Mouse (Mus musculus): ENCODE measurements around the gene Trim47. TPM values are rescaled to one million over a fixed set of nuclear protein-coding genes. Genes with fewer than 3 reads are reported as not detected.

Gene Trim47
- polyA plus RNA-seq (2012; ENCODE audit: low replicate concordance): 5.8 and 8.8 TPM in 2 replicates

GRCm38 (mm10) chr11:116127156-116127980, at the start of gene Trim47:
TSS of gene Trim47 (minus strand) at chr11:116127210.

GRCm38 (mm10) chr11:116167884-116168439, 41.0 kb upstream of the Trim47 start, which contains the start of gene Fbf1:
TSS of gene Fbf1 (minus strand) at chr11:116168166.

GRCm38 (mm10) chr11:116138468-116139138, 11.6 kb upstream of the Trim47 start, which contains the start of gene Mrpl38:
TSS of gene Mrpl38 (minus strand) at chr11:116138868.

GRCm38 (mm10) chr11:116130488-116131205, 3.6 kb upstream of the Trim47 start, which contains the start of gene Trim65:
TSS of gene Trim65 (minus strand) at chr11:116131128.

GRCm38 (mm10) chr11:116086258-116087193, 40.5 kb downstream of the Trim47 start, which contains the start of gene Wbp2:
TSS of gene Wbp2 (minus strand) at chr11:116086995.

GRCm38 (mm10) chr11:116077446-116078204, 49.4 kb downstream of the Trim47 start, which contains the start of gene Unc13d:
TSS of gene Unc13d (minus strand) at chr11:116077961.

Other genes starting within 250 kb of the Trim47 start
- gene Smim5, start 227.2 kb downstream of the Trim47 start, polyA plus RNA-seq (2012; ENCODE audit: low replicate concordance): 5.0 and 7.0 TPM in 2 replicates
- 0.29 TPM in 1 of 2 replicates, not detected in the other for gene Smim6, start 215.2 kb downstream of the Trim47 start, polyA plus RNA-seq (2012; ENCODE audit: low replicate concordance)
- 15.9 and 37.4 TPM in 2 replicates for gene Sap30bp, start 193.9 kb downstream of the Trim47 start, polyA plus RNA-seq (2012; ENCODE audit: low replicate concordance)
- gene Recql5, start 193.7 kb downstream of the Trim47 start, polyA plus RNA-seq (2012; ENCODE audit: low replicate concordance): 24.4 and 46.6 TPM in 2 replicates
- gene Itgb4, start 152.5 kb downstream of the Trim47 start, polyA plus RNA-seq (2012; ENCODE audit: low replicate concordance): 0.18 and 0.31 TPM in 2 replicates
- gene Galk1, start 114.5 kb downstream of the Trim47 start, polyA plus RNA-seq (2012; ENCODE audit: low replicate concordance): 21.0 and 29.6 TPM in 2 replicates
- gene H3f3b, start 99.2 kb downstream of the Trim47 start, polyA plus RNA-seq (2012; ENCODE audit: low replicate concordance): 458 and 1,037 TPM in 2 replicates
- 65.3 and 71.0 TPM in 2 replicates for gene Unk, start 96.9 kb downstream of the Trim47 start, polyA plus RNA-seq (2012; ENCODE audit: low replicate concordance)
- 139 and 389 TPM in 2 replicates for gene Unc13d, start 49.2 kb downstream of the Trim47 start, polyA plus RNA-seq (2012; ENCODE audit: low replicate concordance)
- gene Wbp2, start 40.2 kb downstream of the Trim47 start, polyA plus RNA-seq (2012; ENCODE audit: low replicate concordance): 508 and 688 TPM in 2 replicates
- 10.8 and 13.2 TPM in 2 replicates for gene Trim65, start 3.9 kb upstream of the Trim47 start, polyA plus RNA-seq (2012; ENCODE audit: low replicate concordance)
- gene Mrpl38, start 11.7 kb upstream of the Trim47 start, polyA plus RNA-seq (2012; ENCODE audit: low replicate concordance): 62.8 and 112 TPM in 2 replicates
- 14.2 and 19.6 TPM in 2 replicates for gene Fbf1, start 41.0 kb upstream of the Trim47 start, polyA plus RNA-seq (2012; ENCODE audit: low replicate concordance)
- 97.8 and 110 TPM in 2 replicates for gene Ten1, start 71.6 kb upstream of the Trim47 start, polyA plus RNA-seq (2012; ENCODE audit: low replicate concordance)
- gene Acox1, start 71.8 kb upstream of the Trim47 start, polyA plus RNA-seq (2012; ENCODE audit: low replicate concordance): 2.6 and 2.8 TPM in 2 replicates
- gene Evpl, start 110.9 kb upstream of the Trim47 start, polyA plus RNA-seq (2012; ENCODE audit: low replicate concordance): 0.19 and 0.62 TPM in 2 replicates
- 17.7 and 20.3 TPM in 2 replicates for gene Srp68, start 147.0 kb upstream of the Trim47 start, polyA plus RNA-seq (2012; ENCODE audit: low replicate concordance)
- gene Galr2, start 153.7 kb upstream of the Trim47 start, polyA plus RNA-seq (2012; ENCODE audit: low replicate concordance): not detected in 2 replicates
- gene Exoc7, start 180.0 kb upstream of the Trim47 start, polyA plus RNA-seq (2012; ENCODE audit: low replicate concordance): 16.1 and 18.5 TPM in 2 replicates
- 0.47 and 0.99 TPM in 2 replicates for gene Foxj1, start 208.2 kb upstream of the Trim47 start, polyA plus RNA-seq (2012; ENCODE audit: low replicate concordance)